In genomic region chr3:36474938-36475483, GRCm38 (mm10) we compare ENCODE assay signal across 8 mouse cellular contexts. TPM values are rescaled to one million over a fixed set of nuclear protein-coding genes. Genes with fewer than 3 reads are reported as not detected.
DNase-seq lines count a peak whose midpoint lies in the region; ATAC-seq lines count a peak whose summit lies in the region.

No protein-coding gene starts in this region.

- DNase-seq in urinary bladder, postnatal 25 days (ENCODE audit: low spot score) = peak; percentile 39
- DNase-seq in urinary bladder, adult 2 months (ENCODE audit: low spot score) = no peak
- no peak for DNase-seq in neural tube, embryonic 11.5 days (ENCODE audit: low spot score)

- WGBS in embryonic facial prominence, embryonic 15.5 days = under 1% methylated on average over 24 of the region's 24 CpGs
- 1% methylated on average over 24 of the region's 24 CpGs for WGBS in heart, embryonic 13.5 days
- under 1% methylated on average over 24 of the region's 24 CpGs for WGBS in kidney, embryonic 15.5 days
- under 1% methylated on average over 24 of the region's 24 CpGs for WGBS in liver, embryonic 16.5 days (ENCODE audit: insufficient replicate concordance)
- WGBS in neural tube, embryonic 11.5 days = 4% methylated on average over 23 of the region's 24 CpGs

- H3K4me3 ChIP-seq in embryonic facial prominence, embryonic 15.5 days (replicated peaks) = peak overlapping the region; percentile 81
- H3K4me3 ChIP-seq in heart, embryonic 13.5 days = peak overlapping the region; percentile 80
- H3K4me3 ChIP-seq in kidney, embryonic 15.5 days (replicated peaks) = peak overlapping the region; percentile 82
- H3K4me3 ChIP-seq in liver, embryonic 16.5 days (ENCODE audit: low read depth, low read length) = peak overlapping the region; percentile 68
- peak overlapping the region; percentile 60 for H3K4me3 ChIP-seq in neural tube, embryonic 11.5 days (ENCODE audit: low read depth, low read length)

- no peaks in the 10 kb centered on the region for H3K36me3 ChIP-seq in embryonic facial prominence, embryonic 15.5 days
- H3K36me3 ChIP-seq in heart, embryonic 13.5 days = 0 out of 2 replicates have a peak, but pooled peaks cover 4% of the 10 kb centered on the region
- H3K36me3 ChIP-seq in kidney, embryonic 15.5 days = no peaks in the 10 kb centered on the region
- no peaks in the 10 kb centered on the region for H3K36me3 ChIP-seq in liver, embryonic 16.5 days (ENCODE audit: control insufficient read depth, insufficient read depth)
- H3K36me3 ChIP-seq in neural tube, embryonic 11.5 days (ENCODE audit: control insufficient read depth, insufficient read depth, low read length) = no peaks in the 10 kb centered on the region

- H3K4me1 ChIP-seq in embryonic facial prominence, embryonic 15.5 days = peaks cover 39% of the 10 kb centered on the region
- H3K4me1 ChIP-seq in heart, embryonic 13.5 days = peaks cover 57% of the 10 kb centered on the region
- H3K4me1 ChIP-seq in kidney, embryonic 15.5 days = peaks cover 32% of the 10 kb centered on the region
- H3K4me1 ChIP-seq in liver, embryonic 16.5 days (ENCODE audit: control insufficient read depth, low read depth, low read length) = peaks cover 13% of the 10 kb centered on the region
- 0 out of 2 replicates have a peak, but pooled peaks cover 5% of the 10 kb centered on the region for H3K4me1 ChIP-seq in neural tube, embryonic 11.5 days (ENCODE audit: control insufficient read depth, insufficient read depth, low read length)

- no peaks in the 10 kb centered on the region for H3K9me3 ChIP-seq in embryonic facial prominence, embryonic 15.5 days (replicated peaks)
- no peaks in the 10 kb centered on the region for H3K9me3 ChIP-seq in heart, embryonic 13.5 days
- no peaks in the 10 kb centered on the region for H3K9me3 ChIP-seq in kidney, embryonic 15.5 days (replicated peaks)
- no peaks in the 10 kb centered on the region for H3K9me3 ChIP-seq in liver, embryonic 16.5 days (replicated peaks; ENCODE audit: control insufficient read depth, low read length)
- no peaks in the 10 kb centered on the region for H3K9me3 ChIP-seq in neural tube, embryonic 11.5 days (ENCODE audit: control insufficient read depth, low read length)

- no peaks in the 10 kb centered on the region for H3K27me3 ChIP-seq in embryonic facial prominence, embryonic 15.5 days
- no peaks in the 10 kb centered on the region for H3K27me3 ChIP-seq in heart, embryonic 13.5 days (replicated peaks)
- no peaks in the 10 kb centered on the region for H3K27me3 ChIP-seq in kidney, embryonic 15.5 days
- no peaks in the 10 kb centered on the region for H3K27me3 ChIP-seq in liver, embryonic 16.5 days (ENCODE audit: control insufficient read depth, insufficient read depth, low read depth, low read length)
- H3K27me3 ChIP-seq in neural tube, embryonic 11.5 days (ENCODE audit: control insufficient read depth, insufficient read depth, low read length) = no peaks in the 10 kb centered on the region

- peak overlapping the region; percentile 84 for H3K9ac ChIP-seq in embryonic facial prominence, embryonic 15.5 days
- peak overlapping the region; percentile 94 for H3K9ac ChIP-seq in heart, embryonic 13.5 days
- peak overlapping the region; percentile 76 for H3K9ac ChIP-seq in kidney, embryonic 15.5 days
- H3K9ac ChIP-seq in liver, embryonic 16.5 days (ENCODE audit: low read depth, low read length) = peak overlapping the region; percentile 64
- peak overlapping the region; percentile 79 for H3K9ac ChIP-seq in neural tube, embryonic 11.5 days (ENCODE audit: low read length)

- ATAC-seq in embryonic facial prominence, embryonic 15.5 days (ENCODE audit: insufficient number of reproducible peaks, low FRiP score, low TSS enrichment, low read depth) = peak; percentile 16; the same call in 1 of the 2 replicates
- 0 out of 2 replicates have a peak, but pooled peaks have one; percentile 0 for ATAC-seq in heart, embryonic 13.5 days (ENCODE audit: extremely low read depth, insufficient number of reproducible peaks, low FRiP score, low TSS enrichment)
- ATAC-seq in kidney, embryonic 15.5 days (replicated peaks; ENCODE audit: low FRiP score) = no peak
- no peak for ATAC-seq in liver, embryonic 16.5 days (ENCODE audit: low read depth)
- ATAC-seq in neural tube, embryonic 11.5 days (ENCODE audit: insufficient read depth, low FRiP score, low TSS enrichment) = no peak; the same call in 1 of the 2 replicates
- no peak for ATAC-seq in CD4-positive, CD25-positive, alpha-beta regulatory T cell, adult 4 months

- peak overlapping the region; percentile 96 for H3K27ac ChIP-seq in embryonic facial prominence, embryonic 15.5 days (replicated peaks)
- peak overlapping the region; percentile 96 for H3K27ac ChIP-seq in heart, embryonic 13.5 days (replicated peaks)
- peak overlapping the region; percentile 93 for H3K27ac ChIP-seq in kidney, embryonic 15.5 days
- H3K27ac ChIP-seq in liver, embryonic 16.5 days (ENCODE audit: low read length) = peak overlapping the region; percentile 62
- H3K27ac ChIP-seq in neural tube, embryonic 11.5 days (ENCODE audit: low read depth, low read length) = 0 out of 2 replicates have a peak overlapping the region, but pooled peaks have one; percentile 27

- H3K4me2 ChIP-seq in embryonic facial prominence, embryonic 15.5 days (replicated peaks) = peak overlapping the region; percentile 63
- H3K4me2 ChIP-seq in heart, embryonic 13.5 days = peak overlapping the region; percentile 80
- H3K4me2 ChIP-seq in kidney, embryonic 15.5 days = peak overlapping the region; percentile 89
- H3K4me2 ChIP-seq in liver, embryonic 16.5 days (ENCODE audit: low read depth, low read length) = peak overlapping the region; percentile 74
- peak overlapping the region; percentile 95 for H3K4me2 ChIP-seq in neural tube, embryonic 11.5 days (ENCODE audit: low read depth)

RNA-seq across cellular contexts. Expression of gene Anxa5, which starts 0.7 kb away (rescaled TPM):
- polyA plus RNA-seq in urinary bladder, adult 2 months (2012; rRNA removed) = 329 and 343 TPM in 2 replicates
- 530 and 536 TPM in 2 replicates for polyA plus RNA-seq in embryonic facial prominence, embryonic 15.5 days (2015; fragmentation: Nextera tagmentation; extraction: Ambion mirVana)
- polyA plus RNA-seq in heart, embryonic 13.5 days (2015; fragmentation: Nextera tagmentation; extraction: Ambion mirVana) = 375 and 414 TPM in 2 replicates
- 289 and 314 TPM in 2 replicates for polyA plus RNA-seq in kidney, embryonic 15.5 days (2015; fragmentation: Nextera tagmentation; extraction: Ambion mirVana)
- 80.2 and 80.3 TPM in 2 replicates for polyA plus RNA-seq in liver, embryonic 16.5 days (2015; fragmentation: Nextera tagmentation; extraction: Ambion mirVana)
- polyA plus RNA-seq in neural tube, embryonic 11.5 days (2014; fragmentation: Nextera tagmentation; extraction: Ambion mirVana) = 133 and 137 TPM in 2 replicates
- 100 to 1,000 TPM; 149 to 172 TPM for polyA plus RNA-seq in CD4-positive, CD25-positive, alpha-beta regulatory T cell, adult 4 months (2017; shearing (Covaris generic))

RNA-seq across cellular contexts. Expression of gene 1810062G17Rik, which starts 0.7 kb away (rescaled TPM):
- 2.6 and 3.4 TPM in 2 replicates for polyA plus RNA-seq in urinary bladder, adult 2 months (2012; rRNA removed)
- 2.7 and 3.0 TPM in 2 replicates for polyA plus RNA-seq in embryonic facial prominence, embryonic 15.5 days (2015; fragmentation: Nextera tagmentation; extraction: Ambion mirVana)
- polyA plus RNA-seq in heart, embryonic 13.5 days (2015; fragmentation: Nextera tagmentation; extraction: Ambion mirVana) = 1.4 and 1.6 TPM in 2 replicates
- 1.2 and 1.8 TPM in 2 replicates for polyA plus RNA-seq in kidney, embryonic 15.5 days (2015; fragmentation: Nextera tagmentation; extraction: Ambion mirVana)
- polyA plus RNA-seq in liver, embryonic 16.5 days (2015; fragmentation: Nextera tagmentation; extraction: Ambion mirVana) = 0.96 and 1.1 TPM in 2 replicates
- 0.37 TPM in 1 of 2 replicates, not detected in the other for polyA plus RNA-seq in neural tube, embryonic 11.5 days (2014; fragmentation: Nextera tagmentation; extraction: Ambion mirVana)
- 1 to 10 TPM; 2.0 to 2.9 TPM for polyA plus RNA-seq in CD4-positive, CD25-positive, alpha-beta regulatory T cell, adult 4 months (2017; shearing (Covaris generic))

RNA-seq across cellular contexts. Expression of gene Gm11549, which starts 46.6 kb away (rescaled TPM):
- polyA plus RNA-seq in urinary bladder, adult 2 months (2012; rRNA removed) = 0.04 and 0.07 TPM in 2 replicates
- polyA plus RNA-seq in embryonic facial prominence, embryonic 15.5 days (2015; fragmentation: Nextera tagmentation; extraction: Ambion mirVana) = 0.05 TPM in 1 of 2 replicates, not detected in the other
- polyA plus RNA-seq in heart, embryonic 13.5 days (2015; fragmentation: Nextera tagmentation; extraction: Ambion mirVana) = 0.29 TPM in 2 replicates
- polyA plus RNA-seq in kidney, embryonic 15.5 days (2015; fragmentation: Nextera tagmentation; extraction: Ambion mirVana) = 0.05 TPM in 2 replicates
- not detected in 2 replicates for polyA plus RNA-seq in liver, embryonic 16.5 days (2015; fragmentation: Nextera tagmentation; extraction: Ambion mirVana)
- 0.11 and 0.16 TPM in 2 replicates for polyA plus RNA-seq in neural tube, embryonic 11.5 days (2014; fragmentation: Nextera tagmentation; extraction: Ambion mirVana)
- not detected for polyA plus RNA-seq in CD4-positive, CD25-positive, alpha-beta regulatory T cell, adult 4 months (2017; shearing (Covaris generic))

Comparison
In these comparisons a context has a peak if more than half of its experiments do, and no peak if none do; other contexts are left out.
1. ATAC-seq: peak in embryonic facial prominence, embryonic 15.5 days (single experiment) and heart, embryonic 13.5 days (single experiment); none in kidney, embryonic 15.5 days (single experiment), liver, embryonic 16.5 days (single experiment), neural tube, embryonic 11.5 days (single experiment) and CD4-positive, CD25-positive, alpha-beta regulatory T cell, adult 4 months (single experiment).
2. H3K27ac ChIP-seq: peak in every context shown above with its lines; median percentile 96 in embryonic facial prominence, embryonic 15.5 days; 96 in heart, embryonic 13.5 days; 93 in kidney, embryonic 15.5 days; 62 in liver, embryonic 16.5 days; 27 in neural tube, embryonic 11.5 days.
3. Peak in every context shown above with its lines, with median percentiles within 50 percentile points of each other: H3K4me2 ChIP-seq, H3K4me3 ChIP-seq and H3K9ac ChIP-seq.